Mouse (Mus musculus) gastrocnemius, adult 2 months (tissue): ENCODE results near the gene Zdhhc23. TPM values are rescaled to one million over a fixed set of nuclear protein-coding genes. Genes with fewer than 3 reads are reported as not detected.

Experiments
- DNase-seq: peaks from one replicate; pipeline ENCODE4 v3.0.0; 2022
- H3K27ac ChIP-seq: fragments of 200-600 bp; 2 replicates; pipeline ENCODE4 v1.8.1; 2022; ENCODE audit warnings: mild to moderate bottlenecking
- H3K4me3 ChIP-seq: fragments of 200-600 bp; 2 replicates; pipeline ENCODE4 v1.8.1; 2022; ENCODE audit warnings: mild to moderate bottlenecking, moderate library complexity
- CTCF ChIP-seq: fragments of 200-600 bp; IDR thresholded peaks from 2 replicates; pipeline ENCODE4 v1.8.1; 2022; ENCODE audit warnings: antibody characterized with exemption, mild to moderate bottlenecking, moderate library complexity
- intact Hi-C: fragments of 180-260 bp; cut with DNase I; formaldehyde crosslinking; loops from one replicate; pipeline ENCODE4 v1.15.1; 2025
- long read RNA-seq, 2 experiments: library from polyadenylated mRNA; stranded (forward); transcript quantifications; one replicate each; pipeline ENCODE4 v2.0.0; 2021
- total RNA-seq, 2 experiments: library from RNA; stranded (reverse); gene quantifications; 2 replicates each; pipeline ENCODE4 v1.2.3; 2021

Zdhhc23 gene
- total RNA-seq: 10 to 100 TPM in 1 of 2 experiments, 1 to 10 TPM in 1; 8.4 to 24.7 TPM
- long read RNA-seq, experiment 1, partial matches to known transcripts: 25 of 35 reads
- long read RNA-seq, experiment 1, other reads (novel, unspliced or antisense): 10 of 35 reads
- long read RNA-seq, experiment 2, partial matches to known transcripts: 20 of 37 reads
- long read RNA-seq, experiment 2, other reads (novel, unspliced or antisense): 17 of 37 reads

DNA sequence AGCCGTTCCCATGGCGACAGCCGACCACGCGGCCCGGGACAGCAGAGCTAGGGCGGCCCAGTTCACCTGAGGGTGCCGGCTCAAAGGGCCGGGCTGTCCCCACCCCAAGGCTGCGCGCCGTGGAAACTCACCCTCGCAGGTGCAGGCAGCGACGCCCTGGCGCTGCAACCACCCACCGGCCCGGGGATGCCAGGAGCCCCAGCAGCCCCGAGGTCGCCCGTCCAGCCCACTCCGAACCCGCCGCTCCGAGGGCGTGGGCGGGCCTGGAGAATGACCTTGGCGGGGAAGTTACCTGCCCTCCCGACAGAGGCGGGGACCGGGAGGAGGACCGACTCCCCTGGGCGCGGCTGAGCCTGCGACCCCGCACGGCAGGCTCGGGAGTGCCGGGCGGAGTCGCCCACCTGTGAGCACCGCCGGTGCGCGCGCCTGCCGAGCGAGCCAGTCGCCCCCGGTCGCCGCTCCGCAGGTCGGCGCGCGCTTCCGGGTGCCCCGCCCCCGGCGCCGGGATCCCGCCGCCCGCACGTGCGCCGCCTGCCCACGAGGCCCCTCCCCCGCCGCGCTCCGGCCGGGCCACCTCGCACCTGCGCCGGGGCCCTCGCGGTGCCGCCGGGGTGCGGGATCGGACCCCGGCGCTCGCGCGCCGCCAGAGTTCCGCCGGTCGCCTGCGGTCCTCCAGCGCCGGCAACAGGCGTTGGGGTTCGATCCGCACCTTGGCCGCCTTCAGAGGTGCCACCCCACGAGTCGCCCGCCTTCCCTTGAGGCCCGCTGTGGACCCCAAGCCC lies at the start of gene Zdhhc23:
Gene Zdhhc23, minus strand, starts transcription at position 464 of the 782 bp plus-strand sequence.
- TF ChIP-seq CTCF: no peak
- H3K4me3 ChIP-seq: peak within 1 kb of the TSS; percentile 91
- peak; percentile 56 for DNase-seq
- intact Hi-C loops: no loop called here
- peak within 1 kb of the TSS; percentile 43; the same call in 1 of the 2 replicates for H3K27ac ChIP-seq

DNA sequence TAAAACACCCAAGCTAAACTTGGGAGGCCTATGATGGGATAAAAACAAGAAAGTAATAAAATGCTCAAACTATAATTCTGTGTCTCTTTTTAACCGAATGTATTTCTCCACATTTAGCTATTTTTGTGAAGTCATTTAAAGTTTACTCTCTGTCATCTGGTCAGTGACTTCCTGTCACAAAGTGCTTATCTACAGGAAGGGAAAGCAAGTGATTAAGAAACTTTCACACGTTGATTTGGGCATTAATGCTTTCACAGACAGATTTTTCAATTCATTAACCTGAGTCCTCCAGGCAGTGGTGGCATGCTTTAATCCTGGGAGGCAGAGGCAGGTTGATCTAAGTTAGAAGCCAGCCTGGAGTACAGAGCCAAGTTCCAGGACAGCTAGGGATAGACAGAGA lies 49.7 kb upstream of the Zdhhc23 start:
- no peak overlapping the region for H3K27ac ChIP-seq
- no peak for DNase-seq
- intact Hi-C loops: no loop called here
- TF ChIP-seq CTCF: no peak
- H3K4me3 ChIP-seq: no peak overlapping the region

DNA sequence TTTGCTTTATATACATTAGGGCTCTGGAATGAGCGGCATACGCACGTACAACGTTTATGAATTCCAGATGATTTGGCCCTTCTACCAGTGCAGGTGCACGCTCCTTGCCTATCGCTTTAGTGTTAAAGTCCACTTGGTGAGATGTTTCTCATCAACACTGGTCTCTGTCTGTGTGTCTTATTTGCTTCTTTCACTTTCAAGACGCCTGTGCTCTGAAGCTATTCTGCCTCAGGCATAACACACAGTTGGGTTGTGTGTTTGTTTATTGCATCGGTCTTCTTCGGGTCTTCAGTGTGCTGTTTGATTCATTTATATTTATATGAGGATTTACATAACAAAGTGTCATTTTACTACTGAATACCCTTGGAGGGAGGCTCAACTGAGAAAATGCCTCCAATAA lies 47.2 kb upstream of the Zdhhc23 start:
- TF ChIP-seq CTCF: no peak
- Histone ChIP-seq H3K4me3 (no peak overlapping the region; the same call in 1 of the 2 replicates), H3K27ac (no peak overlapping the region)
- intact Hi-C loops: no loop called here
- DNase-seq: no peak

DNA sequence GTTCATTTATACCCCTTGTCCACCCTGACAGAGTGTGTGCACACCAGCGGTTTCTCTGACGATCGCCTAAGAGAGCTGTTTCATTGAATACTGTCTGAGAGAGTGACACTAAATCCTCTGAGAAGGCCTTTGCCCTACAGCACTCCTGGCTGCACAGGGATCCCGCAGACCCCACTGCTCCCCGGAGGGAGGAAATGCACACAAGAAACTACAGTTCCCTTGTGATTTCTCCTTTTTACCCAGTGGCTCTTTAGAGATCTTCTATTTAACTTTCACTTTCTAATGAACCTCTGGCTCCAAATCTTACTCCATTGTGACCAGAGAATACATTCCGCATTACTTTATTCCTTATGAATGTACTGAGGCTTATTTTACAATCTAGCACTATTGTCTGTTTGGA lies 46.6 kb upstream of the Zdhhc23 start:
- intact Hi-C loops: no loop called here
- no peak for TF ChIP-seq CTCF
- Histone ChIP-seq H3K27ac (no peak overlapping the region), H3K4me3 (peak overlapping the region; percentile 41)
- DNase-seq: no peak

DNA sequence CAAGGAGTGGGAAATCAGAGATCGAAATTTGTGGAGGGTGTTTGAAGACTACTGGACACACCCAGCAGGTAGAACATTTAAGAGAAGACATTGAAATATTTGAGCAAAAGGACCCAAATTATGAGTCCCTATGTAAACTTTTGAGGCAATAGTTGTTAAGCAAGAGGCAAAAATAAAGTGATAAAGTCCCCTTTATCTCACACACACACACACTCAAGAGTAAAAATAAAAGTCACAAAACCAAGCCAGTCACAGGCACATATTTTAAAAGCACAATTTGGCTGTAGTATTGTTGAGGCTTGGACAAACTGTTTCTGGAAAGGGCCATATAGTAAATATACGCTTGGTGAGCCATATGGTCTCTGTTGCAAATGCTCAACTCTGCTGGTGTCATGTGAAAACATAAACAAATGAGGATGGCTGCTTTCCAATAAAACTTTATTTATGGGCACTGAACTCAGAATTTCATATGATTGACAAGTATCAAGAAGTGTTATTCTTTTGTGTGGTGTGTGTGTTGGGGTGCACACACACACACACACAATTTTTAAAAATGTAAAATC lies 39.5 kb upstream of the Zdhhc23 start:
- no peak overlapping the region for H3K27ac ChIP-seq
- intact Hi-C loops: no loop called here
- no peak overlapping the region for H3K4me3 ChIP-seq
- no peak for DNase-seq
- no peak for TF ChIP-seq CTCF

DNA sequence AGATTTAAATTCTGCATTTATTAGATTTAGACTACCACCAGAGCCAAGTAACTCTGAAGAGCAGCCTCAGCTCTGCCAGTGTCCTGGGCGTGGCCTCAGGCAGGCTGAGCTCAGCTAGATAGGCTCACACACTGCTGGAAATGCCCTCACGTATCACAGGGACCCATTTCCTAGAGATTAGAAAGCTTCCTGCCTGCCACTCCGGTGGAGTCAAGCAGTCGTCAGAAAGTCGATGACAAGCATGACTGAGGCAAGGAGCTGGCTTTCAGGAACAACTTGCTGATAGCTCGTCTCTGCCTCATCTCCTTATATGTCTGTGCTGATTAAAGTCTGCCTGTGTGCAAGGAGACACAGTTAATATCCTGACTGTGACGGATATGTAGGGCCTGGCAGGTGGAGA lies 38.8 kb upstream of the Zdhhc23 start:
- Histone ChIP-seq H3K4me3 (no peak overlapping the region), H3K27ac (no peak overlapping the region)
- no peak for DNase-seq
- no peak for TF ChIP-seq CTCF
- intact Hi-C loops: no loop called here

DNA sequence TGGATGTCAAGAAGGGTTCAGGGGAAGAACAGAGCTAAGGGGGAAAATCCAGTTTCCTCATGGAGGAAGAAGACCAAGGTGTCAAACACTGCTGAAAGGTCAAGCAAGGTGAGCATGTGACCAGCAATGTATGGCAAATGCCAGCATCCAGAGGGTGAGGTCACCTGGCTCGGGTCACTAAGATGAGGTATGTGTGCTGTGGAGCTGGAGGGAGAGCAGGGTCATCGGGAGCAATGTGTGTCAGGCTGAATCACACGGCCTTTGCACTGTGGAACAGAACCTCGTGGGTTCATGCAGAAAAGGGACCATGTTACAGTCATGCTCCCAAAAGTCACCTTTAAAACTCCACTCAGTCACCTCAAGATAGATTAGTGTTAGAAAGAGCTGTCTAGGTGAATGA lies 38.1 kb upstream of the Zdhhc23 start:
- H3K27ac ChIP-seq: no peak overlapping the region
- DNase-seq: no peak
- no peak overlapping the region for H3K4me3 ChIP-seq
- intact Hi-C loops: no loop called here
- no peak for TF ChIP-seq CTCF

DNA sequence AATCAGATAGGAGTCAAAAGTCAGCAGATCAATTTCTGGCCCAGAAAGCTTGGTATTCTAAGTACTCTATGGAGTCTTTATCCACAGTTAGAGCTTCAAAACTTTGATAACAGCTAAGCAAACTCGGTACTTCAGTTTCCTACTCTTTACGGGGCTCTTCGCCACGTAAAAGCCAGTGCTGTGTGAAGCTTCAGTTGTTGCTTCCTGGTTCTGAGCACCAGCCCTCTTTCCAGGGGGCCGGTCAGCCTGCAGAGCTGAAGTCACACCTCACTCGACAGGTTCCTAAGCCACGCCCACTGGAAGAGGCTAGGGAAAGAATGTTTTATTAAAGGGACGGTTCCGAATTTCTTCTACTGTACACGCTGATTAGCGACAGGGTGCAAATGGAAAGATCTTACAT lies 36.6 kb upstream of the Zdhhc23 start:
- TF ChIP-seq CTCF: no peak
- peak overlapping the region; percentile 45 for H3K4me3 ChIP-seq
- no peak overlapping the region for H3K27ac ChIP-seq
- no peak for DNase-seq
- intact Hi-C loops: no loop called here

- intact Hi-C loops: no loop called here
- Histone ChIP-seq H3K27ac (no peak overlapping the region), H3K4me3 (peak overlapping the region; percentile 45)
- no peak for TF ChIP-seq CTCF
- DNase-seq: no peak
Observed at GRCm38 (mm10) chr16:44015416-44016158, 36.0 kb upstream of the Zdhhc23 start.

DNA sequence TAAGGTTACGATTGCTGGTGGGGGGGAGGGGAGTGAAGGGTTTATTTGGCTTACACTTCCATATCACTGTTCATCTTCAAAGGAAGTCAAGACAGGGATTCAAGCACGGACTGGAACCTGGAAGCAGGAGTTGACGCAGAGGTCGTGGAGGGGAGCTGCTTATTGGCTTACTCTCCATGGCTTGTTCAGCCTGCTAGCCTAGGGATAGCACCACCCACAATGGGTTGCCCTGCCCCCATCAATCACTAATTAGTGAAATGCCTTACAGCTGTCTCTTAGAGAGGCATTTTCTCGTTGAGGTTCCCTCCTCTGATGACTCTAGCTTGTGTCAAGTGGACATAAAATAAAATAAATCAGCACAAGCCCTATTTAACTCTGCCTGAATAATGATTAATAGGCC lies 31.4 kb upstream of the Zdhhc23 start:
- Histone ChIP-seq H3K4me3 (no peak overlapping the region), H3K27ac (no peak overlapping the region)
- no peak for DNase-seq
- no peak for TF ChIP-seq CTCF
- intact Hi-C loops: no loop called here

DNA sequence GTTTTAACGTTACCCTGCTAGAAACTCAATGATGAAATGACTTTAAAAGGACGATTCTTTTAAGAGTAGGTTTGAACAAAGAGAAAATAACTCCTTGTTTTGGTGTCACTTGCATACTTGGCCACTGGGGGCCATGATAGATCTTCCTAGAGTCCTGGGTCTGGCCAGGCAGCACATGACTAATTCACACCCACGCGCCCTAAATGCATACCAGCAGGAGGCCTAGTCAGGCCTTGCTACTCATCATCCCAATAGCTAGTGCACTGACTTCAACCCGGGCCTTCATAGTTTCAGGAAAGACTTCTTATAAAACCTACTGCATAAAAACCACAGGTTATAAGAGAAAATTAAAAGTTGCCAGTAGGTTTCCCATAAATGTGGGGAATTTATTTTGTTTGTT lies 22.5 kb upstream of the Zdhhc23 start:
- DNase-seq: no peak
- no peak overlapping the region for H3K4me3 ChIP-seq
- intact Hi-C loops: no loop called here
- no peak overlapping the region for H3K27ac ChIP-seq
- no peak for TF ChIP-seq CTCF

GRCm38 (mm10) chr16:43999541-43999940 lies 19.9 kb upstream of the Zdhhc23 start:
- Histone ChIP-seq H3K27ac (no peak overlapping the region), H3K4me3 (no peak overlapping the region)
- intact Hi-C loops: no loop called here
- no peak for TF ChIP-seq CTCF
- DNase-seq: no peak

- H3K4me3 ChIP-seq: no peak overlapping the region
- no peak for DNase-seq
- no peak for TF ChIP-seq CTCF
- intact Hi-C loops: no loop called here
- no peak overlapping the region for H3K27ac ChIP-seq
Observed at GRCm38 (mm10) chr16:43999111-43999510, 19.5 kb upstream of the Zdhhc23 start.
